Mouse (Mus musculus) adrenal gland, postnatal 4 days (tissue): ENCODE measurements around the gene Flcn. TPM values are rescaled to one million over a fixed set of nuclear protein-coding genes. Genes with fewer than 3 reads are reported as not detected.

Source experiments
- DNase-seq, 2 experiments: peaks; one replicate each; pipeline ENCODE4 v3.0.0; 2021 to 2022; ENCODE audit warnings: low spot score in 2 of 2, mixed read lengths in 2 of 2
- total RNA-seq, 2 experiments: library from RNA; stranded (reverse); gene quantifications; 2 replicates each; pipeline ENCODE4 v1.2.3; 2021

The Flcn gene
- total RNA-seq, 2 experiments from 2014 or later, result 34.5 to 35.7 TPM

GRCm38 (mm10) chr11:59808170-59808960 is 1.5 kb downstream of the Flcn start:
- DNase-seq, result no peak

- DNase-seq, result no peak
These were observed 4.2 kb downstream of the Flcn start for GRCm38 (mm10) chr11:59805656-59806055.

- no peak for DNase-seq
These were observed 4.6 kb downstream of the Flcn start for GRCm38 (mm10) chr11:59805256-59805655.

- no peak for DNase-seq
These were observed 5.3 kb downstream of the Flcn start for GRCm38 (mm10) chr11:59804409-59805110.

GRCm38 (mm10) chr11:59803516-59803915 is 6.3 kb downstream of the Flcn start:
- DNase-seq, result no peak

GRCm38 (mm10) chr11:59801881-59802280 is 7.9 kb downstream of the Flcn start:
- DNase-seq, result no peak

GRCm38 (mm10) chr11:59800412-59800811 is 9.4 kb downstream of the Flcn start:
- DNase-seq, result no peak

GRCm38 (mm10) chr11:59793390-59793789 is 16.4 kb downstream of the Flcn start:
- DNase-seq, result no peak

GRCm38 (mm10) chr11:59789311-59789710 is 20.5 kb downstream of the Flcn start:
- DNase-seq, result no peak

- DNase-seq, result peak in 1 of 2 experiments; percentile 42
These were observed 22.5 kb downstream of the Flcn start, which contains the start of gene Pld6 for GRCm38 (mm10) chr11:59787199-59787781. Pld6 (minus strand) TSS chr11:59787645.

GRCm38 (mm10) chr11:59786444-59787198 is 23.2 kb downstream of the Flcn start:
- DNase-seq, result no peak

- DNase-seq, result no peak
These were observed 26.2 kb downstream of the Flcn start for GRCm38 (mm10) chr11:59783591-59783990.

GRCm38 (mm10) chr11:59782091-59782590 is 27.7 kb downstream of the Flcn start:
- no peak for DNase-seq

- DNase-seq, result no peak
These were observed 29.6 kb downstream of the Flcn start for GRCm38 (mm10) chr11:59780241-59780640.

- no peak for DNase-seq
These were observed 30.4 kb downstream of the Flcn start for GRCm38 (mm10) chr11:59779406-59779805.

GRCm38 (mm10) chr11:59778874-59779223 is 31.0 kb downstream of the Flcn start:
- no peak for DNase-seq

- peak; percentile 38 to 67 for DNase-seq
These were observed 31.5 kb downstream of the Flcn start for GRCm38 (mm10) chr11:59778181-59778873.

- DNase-seq, result no peak
These were observed 32.6 kb downstream of the Flcn start for GRCm38 (mm10) chr11:59777259-59777658.

- no peak for DNase-seq
These were observed 34.2 kb downstream of the Flcn start for GRCm38 (mm10) chr11:59775435-59776148.

GRCm38 (mm10) chr11:59774522-59774921 is 35.3 kb downstream of the Flcn start:
- no peak for DNase-seq
